Mouse (Mus musculus) cerebellum, adult 2 months (tissue): ENCODE measurements at regions not wholly inside any gene's neighbourhood (a gene's known extent, or its start where the extent isn't known, plus 50 kb on each side); places are given as distances from the start of the nearest gene placed in this dataset.

ENCODE experiments used
- CTCF ChIP-seq: fragments of 200-500 bp; IDR thresholded peaks from 2 replicates; pipeline ENCODE4 v1.5.1; 2011; ENCODE audit warnings: low read depth, mild to moderate bottlenecking, control low read depth, low read length, moderate library complexity, borderline replicate concordance; ENCODE audit not compliant: insufficient read depth
- POLR2A ChIP-seq: fragments of 200-500 bp; IDR thresholded peaks from 2 replicates; pipeline ENCODE4 v1.6.1; 2011; ENCODE audit warnings: low read length, control low read depth, borderline replicate concordance; ENCODE audit not compliant: insufficient read depth

- no peak for TF ChIP-seq CTCF
- no peak for TF ChIP-seq POLR2A
These were observed 115.4 kb downstream of the Ngf start for GRCm38 (mm10) chr3:102585136-102585535.
